Mouse (Mus musculus): ENCODE results near the gene Adam12. TPM values are rescaled to one million over a fixed set of nuclear protein-coding genes. Genes with fewer than 3 reads are reported as not detected.

Adam12 gene
- polyA plus RNA-seq, 1 experiment from 2014 or later: 2.7 TPM

- Histone ChIP-seq H3K27ac (replicated peaks; ENCODE audit: low read depth, low read length) (no peak overlapping the region), H3K27me3 (ENCODE audit: control insufficient read depth, insufficient read depth, low read length) (no peaks in the 10 kb centered on the region), H3K4me1 (ENCODE audit: control insufficient read depth, insufficient read depth, low read length) (no peaks in the 10 kb centered on the region), H3K4me3 (ENCODE audit: low read depth, low read length) (no peak overlapping the region), H3K36me3 (ENCODE audit: control insufficient read depth, insufficient read depth, low read length) (no peaks in the 10 kb centered on the region), H3K9me3 (ENCODE audit: control insufficient read depth, low read length) (no peaks in the 10 kb centered on the region), H3K9ac (ENCODE audit: low read length) (no peak overlapping the region), H3K4me2 (ENCODE audit: low read depth, severe bottlenecking) (no peak overlapping the region)
- DNase-seq (ENCODE audit: low spot score) (no peak), ATAC-seq (ENCODE audit: insufficient number of reproducible peaks, low FRiP score, low TSS enrichment, low read depth) (no peak)
- 52% methylated on average over 2 of the region's 2 CpGs for WGBS
Measured at GRCm38 (mm10) chr7:134121397-134121796, 110.5 kb downstream of the Adam12 start.

GRCm38 (mm10) chr7:134115438-134115837, 116.5 kb downstream of the Adam12 start:
- ATAC-seq (ENCODE audit: insufficient number of reproducible peaks, low FRiP score, low TSS enrichment, low read depth) (no peak), DNase-seq (ENCODE audit: low spot score) (no peak)
- H3K27me3 ChIP-seq (ENCODE audit: control insufficient read depth, insufficient read depth, low read length): no peaks in the 10 kb centered on the region
- H3K27ac ChIP-seq (replicated peaks; ENCODE audit: low read depth, low read length): no peak overlapping the region
- H3K9me3 ChIP-seq (ENCODE audit: control insufficient read depth, low read length): no peaks in the 10 kb centered on the region
- no peaks in the 10 kb centered on the region for H3K4me1 ChIP-seq (ENCODE audit: control insufficient read depth, insufficient read depth, low read length)
- no peak overlapping the region for H3K9ac ChIP-seq (ENCODE audit: low read length)
- WGBS: 85% methylated on average over 8 of the region's 8 CpGs
- no peak overlapping the region for H3K4me2 ChIP-seq (ENCODE audit: low read depth, severe bottlenecking)
- H3K4me3 ChIP-seq (ENCODE audit: low read depth, low read length): no peak overlapping the region
- H3K36me3 ChIP-seq (ENCODE audit: control insufficient read depth, insufficient read depth, low read length): no peaks in the 10 kb centered on the region

GRCm38 (mm10) chr7:134114311-134115188, 117.4 kb downstream of the Adam12 start:
- no peaks in the 10 kb centered on the region for H3K4me1 ChIP-seq (ENCODE audit: control insufficient read depth, insufficient read depth, low read length)
- no peaks in the 10 kb centered on the region for H3K27me3 ChIP-seq (ENCODE audit: control insufficient read depth, insufficient read depth, low read length)
- DNase-seq (ENCODE audit: low spot score) (no peak), ATAC-seq (ENCODE audit: insufficient number of reproducible peaks, low FRiP score, low TSS enrichment, low read depth) (no peak)
- no peak overlapping the region for H3K9ac ChIP-seq (ENCODE audit: low read length)
- 74% methylated on average over 9 of the region's 9 CpGs for WGBS
- H3K9me3 ChIP-seq (ENCODE audit: control insufficient read depth, low read length): no peaks in the 10 kb centered on the region
- no peak overlapping the region for H3K4me2 ChIP-seq (ENCODE audit: low read depth, severe bottlenecking)
- H3K4me3 ChIP-seq (ENCODE audit: low read depth, low read length): no peak overlapping the region
- no peak overlapping the region for H3K27ac ChIP-seq (replicated peaks; ENCODE audit: low read depth, low read length)
- H3K36me3 ChIP-seq (ENCODE audit: control insufficient read depth, insufficient read depth, low read length): no peaks in the 10 kb centered on the region

- Histone ChIP-seq H3K4me3 (ENCODE audit: low read depth, low read length) (no peak overlapping the region), H3K9ac (ENCODE audit: low read length) (no peak overlapping the region), H3K36me3 (ENCODE audit: control insufficient read depth, insufficient read depth, low read length) (no peaks in the 10 kb centered on the region), H3K27me3 (ENCODE audit: control insufficient read depth, insufficient read depth, low read length) (no peaks in the 10 kb centered on the region), H3K27ac (replicated peaks; ENCODE audit: low read depth, low read length) (no peak overlapping the region), H3K9me3 (ENCODE audit: control insufficient read depth, low read length) (no peaks in the 10 kb centered on the region), H3K4me1 (ENCODE audit: control insufficient read depth, insufficient read depth, low read length) (no peaks in the 10 kb centered on the region), H3K4me2 (ENCODE audit: low read depth, severe bottlenecking) (no peak overlapping the region)
- DNase-seq (ENCODE audit: low spot score) (no peak), ATAC-seq (ENCODE audit: insufficient number of reproducible peaks, low FRiP score, low TSS enrichment, low read depth) (no peak)
- WGBS: 54% methylated on average over 6 of the region's 6 CpGs
Measured at GRCm38 (mm10) chr7:134113829-134114228, 118.1 kb downstream of the Adam12 start.

- Histone ChIP-seq H3K4me1 (ENCODE audit: control insufficient read depth, insufficient read depth, low read length) (no peaks in the 10 kb centered on the region), H3K36me3 (ENCODE audit: control insufficient read depth, insufficient read depth, low read length) (no peaks in the 10 kb centered on the region), H3K4me2 (ENCODE audit: low read depth, severe bottlenecking) (no peak overlapping the region), H3K27me3 (ENCODE audit: control insufficient read depth, insufficient read depth, low read length) (no peaks in the 10 kb centered on the region), H3K9ac (ENCODE audit: low read length) (no peak overlapping the region), H3K27ac (replicated peaks; ENCODE audit: low read depth, low read length) (no peak overlapping the region), H3K4me3 (ENCODE audit: low read depth, low read length) (no peak overlapping the region), H3K9me3 (ENCODE audit: control insufficient read depth, low read length) (no peaks in the 10 kb centered on the region)
- DNase-seq (ENCODE audit: low spot score) (no peak), ATAC-seq (ENCODE audit: insufficient number of reproducible peaks, low FRiP score, low TSS enrichment, low read depth) (no peak)
- 90% methylated on average over 1 of the region's 1 CpGs for whole genome bisulfite sequencing
Measured at GRCm38 (mm10) chr7:134110116-134110515, 121.8 kb downstream of the Adam12 start.

- Histone ChIP-seq H3K9ac (ENCODE audit: low read length) (no peak overlapping the region), H3K4me3 (ENCODE audit: low read depth, low read length) (no peak overlapping the region), H3K4me1 (ENCODE audit: control insufficient read depth, insufficient read depth, low read length) (no peaks in the 10 kb centered on the region), H3K9me3 (ENCODE audit: control insufficient read depth, low read length) (no peaks in the 10 kb centered on the region), H3K4me2 (ENCODE audit: low read depth, severe bottlenecking) (no peak overlapping the region), H3K27ac (replicated peaks; ENCODE audit: low read depth, low read length) (no peak overlapping the region), H3K27me3 (ENCODE audit: control insufficient read depth, insufficient read depth, low read length) (no peaks in the 10 kb centered on the region), H3K36me3 (ENCODE audit: control insufficient read depth, insufficient read depth, low read length) (no peaks in the 10 kb centered on the region)
- ATAC-seq (ENCODE audit: insufficient number of reproducible peaks, low FRiP score, low TSS enrichment, low read depth) (no peak), DNase-seq (ENCODE audit: low spot score) (no peak)
- 77% methylated on average over 3 of the region's 3 CpGs for WGBS
Measured at GRCm38 (mm10) chr7:134107849-134108248, 124.1 kb downstream of the Adam12 start.

GRCm38 (mm10) chr7:134099010-134099409, 132.9 kb downstream of the Adam12 start:
- no peak overlapping the region for H3K27ac ChIP-seq (replicated peaks; ENCODE audit: low read depth, low read length)
- H3K4me2 ChIP-seq (ENCODE audit: low read depth, severe bottlenecking): no peak overlapping the region
- no peak overlapping the region for H3K4me3 ChIP-seq (ENCODE audit: low read depth, low read length)
- DNase-seq (ENCODE audit: low spot score) (no peak), ATAC-seq (ENCODE audit: insufficient number of reproducible peaks, low FRiP score, low TSS enrichment, low read depth) (no peak)
- H3K36me3 ChIP-seq (ENCODE audit: control insufficient read depth, insufficient read depth, low read length): no peaks in the 10 kb centered on the region
- H3K4me1 ChIP-seq (ENCODE audit: control insufficient read depth, insufficient read depth, low read length): peaks cover 5% of the 10 kb centered on the region
- 68% methylated on average over 4 of the region's 4 CpGs for WGBS
- H3K9me3 ChIP-seq (ENCODE audit: control insufficient read depth, low read length): no peaks in the 10 kb centered on the region
- no peaks in the 10 kb centered on the region for H3K27me3 ChIP-seq (ENCODE audit: control insufficient read depth, insufficient read depth, low read length)
- no peak overlapping the region for H3K9ac ChIP-seq (ENCODE audit: low read length)

- no peak for DNase-seq (ENCODE audit: low spot score)
- Histone ChIP-seq H3K9me3 (ENCODE audit: control insufficient read depth, low read length) (no peaks in the 10 kb centered on the region), H3K4me3 (ENCODE audit: low read depth, low read length) (no peak overlapping the region), H3K4me1 (ENCODE audit: control insufficient read depth, insufficient read depth, low read length) (peaks cover 6% of the 10 kb centered on the region), H3K36me3 (ENCODE audit: control insufficient read depth, insufficient read depth, low read length) (no peaks in the 10 kb centered on the region), H3K4me2 (ENCODE audit: low read depth, severe bottlenecking) (no peak overlapping the region), H3K27me3 (ENCODE audit: control insufficient read depth, insufficient read depth, low read length) (no peaks in the 10 kb centered on the region), H3K27ac (replicated peaks; ENCODE audit: low read depth, low read length) (no peak overlapping the region), H3K9ac (ENCODE audit: low read length) (no peak overlapping the region)
- ATAC-seq (ENCODE audit: insufficient number of reproducible peaks, low FRiP score, low TSS enrichment, low read depth): no peak
- WGBS: 93% methylated on average over 2 of the region's 2 CpGs
Measured at GRCm38 (mm10) chr7:134097861-134098260, 134.1 kb downstream of the Adam12 start.

GRCm38 (mm10) chr7:134093871-134094270, 138.1 kb downstream of the Adam12 start:
- Histone ChIP-seq H3K4me3 (ENCODE audit: low read depth, low read length) (no peak overlapping the region), H3K9me3 (ENCODE audit: control insufficient read depth, low read length) (no peaks in the 10 kb centered on the region), H3K4me2 (ENCODE audit: low read depth, severe bottlenecking) (no peak overlapping the region), H3K27ac (replicated peaks; ENCODE audit: low read depth, low read length) (no peak overlapping the region), H3K36me3 (ENCODE audit: control insufficient read depth, insufficient read depth, low read length) (no peaks in the 10 kb centered on the region), H3K4me1 (ENCODE audit: control insufficient read depth, insufficient read depth, low read length) (peaks cover 4% of the 10 kb centered on the region), H3K9ac (ENCODE audit: low read length) (no peak overlapping the region), H3K27me3 (ENCODE audit: control insufficient read depth, insufficient read depth, low read length) (no peaks in the 10 kb centered on the region)
- DNase-seq (ENCODE audit: low spot score): no peak
- 58% methylated on average over 2 of the region's 2 CpGs for WGBS
- ATAC-seq (ENCODE audit: insufficient number of reproducible peaks, low FRiP score, low TSS enrichment, low read depth): no peak
